Mouse (Mus musculus): ENCODE results near the gene Dab2ip.

Dab2ip gene

GRCm38 (mm10) chr2:35558826-35559550 is 922 bp downstream of the Dab2ip start:
- no peak for DNase-seq (ENCODE audit: low read depth, low spot score)

- no peak for DNase-seq (ENCODE audit: low read depth, low spot score)
These were observed 1.4 kb downstream of the Dab2ip start for GRCm38 (mm10) chr2:35559551-35559835.

GRCm38 (mm10) chr2:35563722-35564121 is 5.7 kb downstream of the Dab2ip start:
- no peak for DNase-seq (ENCODE audit: low read depth, low spot score)

GRCm38 (mm10) chr2:35565051-35565836 is 7.2 kb downstream of the Dab2ip start:
- no peak for DNase-seq (ENCODE audit: low read depth, low spot score)

DNA sequence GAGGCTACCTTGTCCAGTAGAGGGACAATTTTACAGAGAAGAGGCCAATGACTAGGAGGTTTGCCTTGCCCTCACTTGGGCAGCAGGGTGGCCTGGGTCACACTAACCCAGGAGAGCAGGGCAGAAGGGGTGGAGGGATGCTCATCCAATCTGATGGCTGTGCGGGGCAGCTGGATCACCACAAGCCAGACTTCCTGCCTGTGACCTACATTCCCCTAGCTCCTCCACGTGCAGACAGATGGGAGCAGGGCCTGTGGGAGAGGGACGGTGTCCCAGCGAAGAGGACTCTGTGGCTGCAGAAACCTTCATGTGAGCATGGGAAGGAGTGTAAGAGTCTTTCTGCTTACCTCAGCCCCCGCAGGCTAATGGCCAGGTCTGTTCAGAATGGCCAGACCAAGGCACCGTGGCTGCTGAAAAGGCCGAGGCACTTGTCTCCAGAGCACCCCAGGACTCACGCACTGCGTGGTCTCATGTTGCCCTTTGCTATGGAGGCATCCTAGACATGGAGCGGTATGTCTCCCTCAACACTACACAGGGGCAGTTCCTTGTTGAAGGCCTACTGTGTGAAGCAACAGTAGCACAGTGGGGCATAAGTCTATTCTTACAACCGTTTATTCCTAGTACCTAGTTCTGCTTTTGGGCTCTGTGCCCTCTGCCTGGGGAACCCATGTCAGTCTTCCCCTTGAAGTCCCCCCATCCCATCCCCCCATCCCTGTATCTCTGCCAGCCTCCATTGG is 9.1 kb downstream of the Dab2ip start:
- no peak for DNase-seq (ENCODE audit: low read depth, low spot score)

- DNase-seq (ENCODE audit: low read depth, low spot score), result no peak
These were observed 9.7 kb downstream of the Dab2ip start for GRCm38 (mm10) chr2:35567694-35568149.

- DNase-seq (ENCODE audit: low read depth, low spot score), result no peak
These were observed 12.7 kb downstream of the Dab2ip start for GRCm38 (mm10) chr2:35570743-35571142.

DNA sequence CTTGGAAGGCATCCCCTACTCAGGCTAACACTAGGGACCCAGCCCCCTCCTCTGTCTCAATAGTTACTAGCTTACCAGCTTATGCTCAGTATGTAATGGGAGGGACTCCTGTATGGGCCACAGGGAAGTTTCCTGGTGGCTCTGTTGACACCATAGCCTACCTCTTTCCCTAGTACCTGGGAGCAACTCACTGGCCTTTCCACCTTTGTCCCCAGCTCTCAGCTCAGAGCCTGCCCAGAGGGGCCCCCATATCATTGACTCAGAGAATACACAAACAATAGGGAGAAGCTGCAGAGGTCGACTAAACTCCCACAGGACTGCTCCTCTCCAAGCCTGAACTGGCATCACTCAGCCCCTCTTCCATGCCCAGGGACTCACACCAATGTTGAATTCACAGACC is 16.6 kb downstream of the Dab2ip start:
- no peak for DNase-seq (ENCODE audit: low read depth, low spot score)

DNA sequence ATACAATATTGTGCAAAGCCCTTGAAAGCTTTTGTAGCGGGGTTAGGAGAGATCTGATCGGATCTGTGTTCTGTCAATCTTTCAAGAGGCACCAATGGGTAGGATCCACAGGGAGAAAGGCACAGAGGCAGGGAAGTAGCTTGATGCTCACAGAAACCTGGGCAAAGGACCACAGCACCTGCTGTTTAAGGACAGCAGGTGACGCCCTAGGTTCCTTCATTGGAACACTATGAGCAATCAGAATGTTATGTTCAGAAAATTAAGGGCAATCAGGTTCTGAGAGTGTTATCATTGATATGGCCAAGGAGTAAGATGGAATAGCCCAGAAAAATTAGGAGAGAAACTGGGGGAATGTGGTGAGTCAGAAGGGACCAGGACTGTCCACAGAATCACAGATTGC is 18.6 kb downstream of the Dab2ip start:
- DNase-seq (ENCODE audit: low read depth, low spot score), result no peak

DNA sequence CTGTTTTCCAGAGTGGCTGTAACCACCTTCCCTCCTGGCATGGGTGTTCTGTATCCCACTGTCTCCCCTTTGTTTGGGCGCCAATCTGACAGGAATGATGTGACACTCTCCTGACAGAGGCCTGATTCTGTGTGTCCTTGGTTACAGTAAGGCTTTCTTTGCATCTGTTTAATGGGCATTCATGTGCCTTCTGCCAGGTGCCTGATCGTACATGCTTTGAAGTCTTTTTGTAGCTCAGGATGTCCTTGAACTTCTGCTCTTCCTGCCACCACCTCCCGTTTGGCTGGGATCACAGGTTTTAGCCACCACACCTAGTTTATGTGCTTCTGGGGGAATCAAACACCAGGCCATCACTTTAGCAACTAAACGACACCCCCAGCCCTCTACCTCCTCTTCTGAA is 22.0 kb downstream of the Dab2ip start:
- no peak for DNase-seq (ENCODE audit: low read depth, low spot score)

GRCm38 (mm10) chr2:35581501-35582340 is 23.7 kb downstream of the Dab2ip start:
- DNase-seq (ENCODE audit: low read depth, low spot score), result no peak

DNA sequence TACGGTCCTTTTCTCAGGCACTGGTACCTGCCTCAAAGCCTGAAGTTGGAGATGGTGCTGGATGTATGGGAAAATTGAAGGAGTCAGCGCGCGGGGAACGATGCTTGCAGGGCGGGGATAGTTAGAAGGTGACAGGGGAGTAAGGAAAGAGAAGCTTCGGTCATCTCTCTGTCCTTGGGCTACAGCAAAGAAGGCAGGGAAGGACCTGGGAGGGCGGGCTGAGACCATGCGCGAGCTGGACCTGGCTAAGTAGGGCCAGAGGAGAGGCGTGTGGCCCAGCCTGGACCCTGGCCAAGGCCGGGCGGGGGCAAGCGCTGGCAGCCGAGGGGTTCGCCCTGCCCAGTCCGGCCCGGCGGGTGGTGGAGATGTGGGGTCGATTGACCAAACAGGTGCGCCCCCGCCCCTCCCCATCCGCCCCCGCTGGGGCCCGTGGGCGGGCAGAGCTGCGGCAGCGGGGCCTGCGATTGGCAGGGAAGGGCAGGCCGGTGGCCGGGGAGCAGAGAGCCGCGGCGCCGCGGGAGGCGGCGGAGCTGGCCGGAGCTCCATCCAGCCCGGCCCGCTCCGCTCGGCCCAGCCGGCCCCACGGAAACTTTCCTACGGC is 24.4 kb downstream of the Dab2ip start:
- DNase-seq (ENCODE audit: low read depth, low spot score), result no peak

- no peak for DNase-seq (ENCODE audit: low read depth, low spot score)
These were observed 25.3 kb downstream of the Dab2ip start for GRCm38 (mm10) chr2:35583406-35583805.

DNA sequence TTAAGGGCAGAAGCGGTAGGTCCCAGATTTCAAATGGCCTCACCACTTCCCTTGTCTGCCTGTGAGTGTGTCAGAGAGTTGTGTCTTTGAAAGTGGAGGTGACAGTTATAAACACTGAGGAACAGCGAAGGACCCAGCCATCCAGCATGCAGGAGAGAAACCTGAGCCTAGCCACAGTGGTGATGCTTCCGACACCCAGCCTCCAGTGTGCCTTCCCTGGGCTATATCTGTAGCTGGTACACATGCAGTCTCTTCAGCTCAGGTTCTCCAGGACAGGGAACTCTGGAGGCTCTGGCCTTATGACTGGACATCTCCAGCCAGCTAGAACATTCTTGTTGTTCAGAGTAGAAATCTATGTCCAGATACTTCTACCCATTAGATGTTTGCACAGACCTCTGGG is 25.9 kb downstream of the Dab2ip start:
- DNase-seq (ENCODE audit: low read depth, low spot score), result no peak

DNA sequence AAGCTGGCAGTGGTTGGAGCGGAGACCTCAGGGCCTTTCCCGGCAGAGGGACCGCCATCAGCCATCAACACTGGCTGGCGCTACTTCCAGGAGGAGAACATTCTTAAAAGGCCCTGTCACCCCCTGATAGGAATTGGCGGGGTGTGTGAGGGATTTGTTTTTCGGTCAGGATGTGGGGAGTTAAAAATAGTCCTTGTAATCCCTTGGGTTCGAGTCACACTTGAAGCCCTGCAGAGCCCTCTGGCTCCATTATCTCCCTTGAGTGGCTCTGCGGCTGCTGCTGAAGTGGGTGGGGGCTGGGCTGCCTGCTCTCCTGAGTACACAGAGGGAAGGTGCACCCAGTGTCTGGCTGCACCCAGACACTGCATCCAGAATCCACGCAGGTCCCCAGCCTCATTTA is 30.3 kb downstream of the Dab2ip start:
- no peak for DNase-seq (ENCODE audit: low read depth, low spot score)

- no peak for DNase-seq (ENCODE audit: low read depth, low spot score)
These were observed 31.3 kb downstream of the Dab2ip start for GRCm38 (mm10) chr2:35589385-35589784.

GRCm38 (mm10) chr2:35589800-35590199 is 31.7 kb downstream of the Dab2ip start:
- no peak for DNase-seq (ENCODE audit: low read depth, low spot score)

DNA sequence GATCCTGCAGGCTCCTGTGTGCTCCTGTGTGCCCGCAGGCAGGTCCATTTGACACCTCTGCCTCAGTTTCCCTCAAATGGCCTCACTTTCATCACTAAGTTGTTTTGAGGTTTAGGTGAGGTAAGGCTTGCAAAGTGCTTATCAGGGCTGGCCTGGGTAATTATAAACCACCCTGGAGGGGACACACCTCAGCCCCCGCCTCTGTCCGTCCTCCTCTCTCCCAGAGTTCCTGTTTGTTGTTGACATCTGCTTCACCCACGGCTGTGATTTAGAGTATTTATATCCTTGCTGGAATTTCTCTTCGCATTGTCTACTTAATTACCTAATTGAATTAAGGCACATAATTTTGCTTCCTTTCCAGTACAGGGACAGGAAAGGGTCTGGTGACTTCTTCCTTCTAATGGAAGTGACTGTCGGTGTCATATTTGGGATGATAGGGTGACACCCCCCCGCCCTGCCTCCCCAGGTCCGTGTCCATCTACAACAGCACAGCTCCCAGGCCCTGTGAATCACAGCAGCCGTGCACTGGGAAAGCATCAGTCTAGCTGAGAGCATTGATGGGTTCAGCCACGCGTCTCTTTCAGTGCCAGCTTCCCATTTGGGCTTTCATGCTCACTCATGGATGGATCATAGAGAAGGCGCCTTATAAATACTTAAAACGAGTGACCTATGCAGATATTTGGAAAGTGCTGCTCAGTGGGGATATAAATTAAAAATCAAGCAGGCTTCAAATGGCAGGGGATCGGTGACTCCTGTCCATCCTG is 34.1 kb downstream of the Dab2ip start:
- DNase-seq (ENCODE audit: low read depth, low spot score), result no peak

GRCm38 (mm10) chr2:35592725-35593392 is 34.8 kb downstream of the Dab2ip start:
- no peak for DNase-seq (ENCODE audit: low read depth, low spot score)

DNA sequence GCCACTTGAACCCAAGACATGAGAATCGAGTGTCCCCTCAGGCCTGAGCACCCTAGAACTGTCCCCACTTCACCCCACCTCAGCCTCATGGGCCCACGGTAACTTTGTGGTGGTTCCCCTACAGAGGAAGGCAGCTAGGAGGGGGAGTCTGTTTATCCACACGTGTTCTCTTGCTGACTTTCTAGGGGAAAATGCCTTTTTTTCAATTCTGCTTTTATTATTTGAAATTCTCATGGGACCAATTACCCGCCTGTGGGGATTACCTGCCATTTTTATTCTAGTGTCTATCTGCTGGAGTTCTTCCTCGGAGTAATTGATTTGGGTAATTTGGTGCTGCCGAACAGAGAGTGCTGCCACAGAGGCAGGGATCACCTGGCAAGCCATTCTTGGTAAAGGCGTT is 35.8 kb downstream of the Dab2ip start:
- no peak for DNase-seq (ENCODE audit: low read depth, low spot score)

Data from embryo, embryonic 11.5 days (tissue).